Mouse (Mus musculus) C2C12 (cell line): ENCODE data around the gene Ampd1.

Experiments
- CTCF ChIP-seq: IDR thresholded peaks from one replicate; pipeline ENCODE4 v1.5.1; 2011; ENCODE audit not compliant: control insufficient read depth, insufficient read depth, insufficient read length
- FOSL1 ChIP-seq: IDR thresholded peaks from one replicate; pipeline ENCODE4 v1.8.0; 2011; ENCODE audit warnings: mild to moderate bottlenecking, low read length; ENCODE audit not compliant: poor library complexity, insufficient read depth, severe bottlenecking
- MYOD1 ChIP-seq: IDR thresholded peaks from one replicate; pipeline ENCODE4 v1.6.1; 2011; ENCODE audit warnings: low read depth; ENCODE audit not compliant: control insufficient read depth, insufficient read length
- MYOG ChIP-seq: IDR thresholded peaks from one replicate; pipeline ENCODE4 v1.6.1; 2011; ENCODE audit not compliant: control insufficient read depth, insufficient read length; ENCODE audit errors: extremely low read depth
- USF1 ChIP-seq: IDR thresholded peaks from one replicate; pipeline ENCODE4 v1.6.1; 2011; ENCODE audit warnings: low read depth, mild to moderate bottlenecking, control low read depth, moderate library complexity

GRCm38 (mm10) chr3:103091753-103092152 is 17.9 kb downstream of the Ampd1 start:
- TF ChIP-seq USF1 (no peak), CTCF (no peak), MYOG (no peak), FOSL1 (no peak), MYOD1 (no peak)
